Mouse (Mus musculus) myocyte (in vitro differentiated cells): ENCODE measurements around the gene Hc. TPM values are rescaled to one million over a fixed set of nuclear protein-coding genes. Genes with fewer than 3 reads are reported as not detected.

ENCODE experiments used
- H3K27me3 ChIP-seq: one replicate; pipeline ENCODE4 v1.6.1; 2011; ENCODE audit not compliant: control insufficient read depth, insufficient read depth, insufficient read length
- H3K36me3 ChIP-seq: one replicate; pipeline ENCODE4 v1.6.1; 2011; ENCODE audit not compliant: control insufficient read depth, insufficient read depth
- H3K4me2 ChIP-seq: one replicate; pipeline ENCODE4 v1.6.1; 2011; ENCODE audit warnings: low read depth, control low read depth
- H3K4me3 ChIP-seq: one replicate; pipeline ENCODE4 v1.5.1; 2011; ENCODE audit warnings: mild to moderate bottlenecking, control low read depth, moderate library complexity
- H3K79me2 ChIP-seq: one replicate; pipeline ENCODE4 v1.6.1; 2011; ENCODE audit not compliant: control insufficient read depth, insufficient read depth
- H3ac ChIP-seq: one replicate; pipeline ENCODE4 v1.6.1; 2011; ENCODE audit not compliant: control insufficient read depth, insufficient read length
- CEBPB ChIP-seq: IDR thresholded peaks from 2 replicates; pipeline ENCODE4 v1.6.1; 2011; ENCODE audit warnings: mild to moderate bottlenecking, moderate library complexity; ENCODE audit not compliant: poor library complexity, insufficient read depth, severe bottlenecking
- E2F4 ChIP-seq: IDR thresholded peaks from one replicate; pipeline ENCODE4 v1.6.1; 2011; ENCODE audit warnings: mild to moderate bottlenecking, control low read depth, moderate library complexity; ENCODE audit not compliant: insufficient read depth
- MAX ChIP-seq: IDR thresholded peaks from one replicate; pipeline ENCODE4 v1.6.1; 2011; ENCODE audit warnings: low read depth, mild to moderate bottlenecking, control low read depth
- MYOD1 ChIP-seq, 3 experiments: IDR thresholded peaks; one replicate each; pipeline ENCODE4 v1.6.1; 2011; ENCODE audit warnings: control low read depth in 2 of 3, low read depth in 2 of 3, mild to moderate bottlenecking in 2 of 3, moderate library complexity in 1 of 3; ENCODE audit not compliant: insufficient read length in 2 of 3, control insufficient read depth in 1 of 3
- MYOG ChIP-seq, 3 experiments: IDR thresholded peaks; one replicate each; pipeline ENCODE4 v1.6.1; 2011; ENCODE audit warnings: control low read depth in 2 of 3, low read depth in 2 of 3, mild to moderate bottlenecking in 2 of 3; ENCODE audit not compliant: insufficient read length in 2 of 3, control insufficient read depth in 1 of 3, insufficient read depth in 1 of 3
- POLR2A ChIP-seq: IDR thresholded peaks from one replicate; pipeline ENCODE4 v1.6.1; 2011; ENCODE audit warnings: low read depth, mild to moderate bottlenecking, control low read depth, moderate library complexity; ENCODE audit not compliant: insufficient read length
- POLR2AphosphoS2 ChIP-seq: IDR thresholded peaks from one replicate; pipeline ENCODE4 v1.6.1; 2011; ENCODE audit warnings: low read depth, control low read depth; ENCODE audit not compliant: insufficient read length
- REST ChIP-seq: IDR thresholded peaks from one replicate; pipeline ENCODE4 v1.6.1; 2011; ENCODE audit warnings: mild to moderate bottlenecking, control low read depth, moderate library complexity; ENCODE audit not compliant: insufficient read depth, insufficient read length
- SRF ChIP-seq: IDR thresholded peaks from one replicate; pipeline ENCODE4 v1.6.1; 2011; ENCODE audit warnings: low read depth; ENCODE audit not compliant: control insufficient read depth, insufficient read length
- TCF12 ChIP-seq: IDR thresholded peaks from one replicate; pipeline ENCODE4 v1.6.1; 2011; ENCODE audit warnings: mild to moderate bottlenecking, control low read depth; ENCODE audit not compliant: poor library complexity, insufficient read depth, severe bottlenecking
- TCF3 ChIP-seq: IDR thresholded peaks from one replicate; pipeline ENCODE4 v1.6.1; 2011; ENCODE audit warnings: low read depth, control low read depth; ENCODE audit not compliant: insufficient read length
- USF1 ChIP-seq: IDR thresholded peaks from one replicate; pipeline ENCODE4 v1.6.1; 2011; ENCODE audit warnings: low read depth, mild to moderate bottlenecking, control low read depth, moderate library complexity
- polyA plus RNA-seq: library from polyadenylated mRNA; unstranded; fragments of >200 nt; fragmentation: generic; extraction: Trizol; gene quantifications from one replicate; pipeline ENCODE4 v1.2.1, GENCODE M21; 2012; ENCODE audit warnings: missing spikeins

Hc gene
- polyA plus RNA-seq, 1 experiment, result not detected

- Histone ChIP-seq H3K4me2 (no peak overlapping the region), H3K4me3 (no peak overlapping the region), H3K27me3 (no peaks in the 10 kb centered on the region), H3K36me3 (no peaks in the 10 kb centered on the region), H3ac (no peak overlapping the region), H3K79me2 (no peaks in the 10 kb centered on the region)
- no peak for TF ChIP-seq CEBPB
- no peak for TF ChIP-seq USF1
- TF ChIP-seq TCF12, result no peak
- TF ChIP-seq SRF, result no peak
- no peak for TF ChIP-seq E2F4
- TF ChIP-seq MAX, result no peak
- no peak for TF ChIP-seq MYOG (IDR thresholded peaks at IDR 0.05; ENCODE audit: control insufficient read depth in 1 of 3, insufficient read depth in 1 of 3, insufficient read length in 2 of 3, low read depth in 2 of 3)
- TF ChIP-seq POLR2AphosphoS2, result no peak
- no peak for TF ChIP-seq POLR2A
- no peak for TF ChIP-seq MYOD1 (IDR thresholded peaks at IDR 0.05; ENCODE audit: control insufficient read depth in 1 of 3, insufficient read length in 2 of 3, low read depth in 2 of 3)
- no peak for TF ChIP-seq REST
- no peak for TF ChIP-seq TCF3
Measured at GRCm38 (mm10) chr2:34966243-34966934, 94.8 kb downstream of the Hc start.

- no peaks in the 10 kb centered on the region for H3K79me2 ChIP-seq
- no peaks in the 10 kb centered on the region for H3K27me3 ChIP-seq
- no peak for TF ChIP-seq MYOG (IDR thresholded peaks at IDR 0.05; ENCODE audit: control insufficient read depth in 1 of 3, insufficient read depth in 1 of 3, insufficient read length in 2 of 3, low read depth in 2 of 3)
- no peak for TF ChIP-seq POLR2A
- TF ChIP-seq TCF3, result no peak
- TF ChIP-seq E2F4, result no peak
- TF ChIP-seq CEBPB, result no peak
- TF ChIP-seq USF1, result no peak
- no peak for TF ChIP-seq TCF12
- no peak for TF ChIP-seq SRF
- no peak for TF ChIP-seq REST
- TF ChIP-seq POLR2AphosphoS2, result no peak
- no peak for TF ChIP-seq MAX
- TF ChIP-seq MYOD1 (IDR thresholded peaks at IDR 0.05; ENCODE audit: control insufficient read depth in 1 of 3, insufficient read length in 2 of 3, low read depth in 2 of 3), result no peak
- H3K4me3 ChIP-seq, result no peak overlapping the region
- H3K36me3 ChIP-seq, result no peaks in the 10 kb centered on the region
- H3K4me2 ChIP-seq, result no peak overlapping the region
- H3ac ChIP-seq, result no peak overlapping the region
Measured at GRCm38 (mm10) chr2:34965806-34966205, 95.4 kb downstream of the Hc start.

GRCm38 (mm10) chr2:34965293-34965692 lies 95.9 kb downstream of the Hc start:
- no peak for TF ChIP-seq CEBPB
- TF ChIP-seq SRF, result no peak
- no peak for TF ChIP-seq POLR2A
- no peak for TF ChIP-seq E2F4
- TF ChIP-seq MYOG (IDR thresholded peaks at IDR 0.05; ENCODE audit: control insufficient read depth in 1 of 3, insufficient read depth in 1 of 3, insufficient read length in 2 of 3, low read depth in 2 of 3), result no peak
- no peak for TF ChIP-seq POLR2AphosphoS2
- TF ChIP-seq USF1, result no peak
- no peak for TF ChIP-seq TCF3
- no peak for TF ChIP-seq MAX
- no peak for TF ChIP-seq TCF12
- no peak for TF ChIP-seq REST
- no peak for TF ChIP-seq MYOD1 (IDR thresholded peaks at IDR 0.05; ENCODE audit: control insufficient read depth in 1 of 3, insufficient read length in 2 of 3, low read depth in 2 of 3)
- Histone ChIP-seq H3K4me3 (no peak overlapping the region), H3K4me2 (no peak overlapping the region), H3K36me3 (no peaks in the 10 kb centered on the region), H3K27me3 (no peaks in the 10 kb centered on the region), H3K79me2 (no peaks in the 10 kb centered on the region), H3ac (no peak overlapping the region)

- Histone ChIP-seq H3ac (no peak overlapping the region), H3K4me2 (no peak overlapping the region), H3K36me3 (no peaks in the 10 kb centered on the region), H3K4me3 (no peak overlapping the region), H3K79me2 (no peaks in the 10 kb centered on the region), H3K27me3 (no peaks in the 10 kb centered on the region)
- TF ChIP-seq MAX (no peak), TCF3 (no peak), REST (no peak), SRF (no peak), E2F4 (no peak)
Measured at GRCm38 (mm10) chr2:34964651-34965050, 96.6 kb downstream of the Hc start.
